Mouse (Mus musculus) adrenal gland, postnatal 14 days (tissue): ENCODE measurements around the gene Cops2. TPM values are rescaled to one million over a fixed set of nuclear protein-coding genes. Genes with fewer than 3 reads are reported as not detected.
A peak's percentile ranks its signal among the peaks of the same experiment; 100 is the strongest.

Experiments
- DNase-seq: peaks from one replicate; pipeline ENCODE4 v3.0.0; 2021; ENCODE audit warnings: mixed read lengths
- long read RNA-seq, 2 experiments: library from polyadenylated mRNA; stranded (forward); transcript quantifications; one replicate each; pipeline ENCODE4 v2.0.0; 2021
- total RNA-seq: library from RNA; stranded (reverse); gene quantifications from 2 replicates; pipeline ENCODE4 v1.2.3, GENCODE M21; 2021

The Cops2 gene
- total RNA-seq: 128 and 137 TPM in 2 replicates
- long read RNA-seq, experiment 1, transcript Cops2-203 (13 exons, 3,392 nt): minor isoform, 40 of 110 reads
- long read RNA-seq, experiment 1, transcript Cops2-201 (13 exons, 2,073 nt): major isoform, 59 of 110 reads
- long read RNA-seq, experiment 1, partial matches to known transcripts: 5 of 110 reads
- long read RNA-seq, experiment 1, other reads (novel, unspliced or antisense): 6 of 110 reads
- long read RNA-seq, experiment 2, transcript Cops2-203 (13 exons, 3,392 nt): minor isoform, 28 of 75 reads
- long read RNA-seq, experiment 2, transcript Cops2-201 (13 exons, 2,073 nt): major isoform, 37 of 75 reads
- long read RNA-seq, experiment 2, partial matches to known transcripts: 4 of 75 reads
- long read RNA-seq, experiment 2, other reads (novel, unspliced or antisense): 6 of 75 reads

GRCm38 (mm10) chr2:125858521-125859280, at the start of gene Cops2, which contains the start of gene Galk2:
Gene Cops2 (minus strand): TSS chr2:125859139.
Gene Galk2 (plus strand): TSS chr2:125859109.
- peak; percentile 97 for DNase-seq

GRCm38 (mm10) chr2:125907580-125908255, 48.8 kb upstream of the Cops2 start:
- no peak for DNase-seq

GRCm38 (mm10) chr2:125906407-125907066, 47.6 kb upstream of the Cops2 start:
- DNase-seq: no peak

- peak; percentile 20 for DNase-seq
Measured at GRCm38 (mm10) chr2:125901426-125901825, 42.5 kb upstream of the Cops2 start.

GRCm38 (mm10) chr2:125900797-125901410, 42.0 kb upstream of the Cops2 start:
- peak; percentile 18 for DNase-seq

GRCm38 (mm10) chr2:125896355-125896754, 37.4 kb upstream of the Cops2 start:
- DNase-seq: no peak

- no peak for DNase-seq
Measured at GRCm38 (mm10) chr2:125895099-125895498, 36.2 kb upstream of the Cops2 start.

- DNase-seq: peak; percentile 67
Measured at GRCm38 (mm10) chr2:125893096-125893495, 34.2 kb upstream of the Cops2 start.

GRCm38 (mm10) chr2:125885891-125886576, 27.1 kb upstream of the Cops2 start:
- no peak for DNase-seq

- DNase-seq: no peak
Measured at GRCm38 (mm10) chr2:125870159-125870558, 11.2 kb upstream of the Cops2 start.

- DNase-seq: no peak
Measured at GRCm38 (mm10) chr2:125868301-125868700, 9.4 kb upstream of the Cops2 start.

GRCm38 (mm10) chr2:125866058-125866740, 7.3 kb upstream of the Cops2 start:
- DNase-seq: peak; percentile 87

- DNase-seq: no peak
Measured at GRCm38 (mm10) chr2:125865585-125865984, 6.6 kb upstream of the Cops2 start.

- no peak for DNase-seq
Measured at GRCm38 (mm10) chr2:125864551-125864950, 5.6 kb upstream of the Cops2 start.

- DNase-seq: no peak
Measured at GRCm38 (mm10) chr2:125863799-125864198, 4.9 kb upstream of the Cops2 start.

GRCm38 (mm10) chr2:125857707-125858106, 1.2 kb downstream of the Cops2 start:
- no peak for DNase-seq

GRCm38 (mm10) chr2:125851237-125851636, 7.7 kb downstream of the Cops2 start:
- no peak for DNase-seq

- DNase-seq: no peak
Measured at GRCm38 (mm10) chr2:125838708-125839284, 20.1 kb downstream of the Cops2 start.

GRCm38 (mm10) chr2:125838091-125838490, 20.8 kb downstream of the Cops2 start:
- no peak for DNase-seq

GRCm38 (mm10) chr2:125829924-125830323, 29.0 kb downstream of the Cops2 start:
- DNase-seq: no peak
